Mouse (Mus musculus) bone marrow, adult 2 months (tissue): ENCODE measurements at regions not wholly inside any gene's neighbourhood (a gene's known extent, or its start where the extent isn't known, plus 50 kb on each side); places are given as distances from the start of the nearest gene placed in this dataset.

ENCODE experiments used
- H3K27ac ChIP-seq: fragments of 200-500 bp; 2 replicates; pipeline ENCODE4 v1.5.1; 2012; ENCODE audit warnings: low read depth, mild to moderate bottlenecking, control low read depth, inconsistent platforms, low read length; ENCODE audit not compliant: control insufficient read depth, poor library complexity, insufficient read depth
- H3K4me1 ChIP-seq: fragments of 200-500 bp; 2 replicates; pipeline ENCODE4 v1.6.1; 2011; ENCODE audit warnings: low read length; ENCODE audit not compliant: control insufficient read depth, insufficient read depth
- H3K4me3 ChIP-seq: fragments of 200-500 bp; replicated peaks from 2 replicates; pipeline ENCODE3; 2011; ENCODE audit warnings: mild to moderate bottlenecking, low read depth, low read length, control low read depth; ENCODE audit not compliant: control insufficient read depth
- CTCF ChIP-seq: fragments of 200-500 bp; IDR thresholded peaks from 2 replicates; pipeline ENCODE4 v1.5.1; 2011; ENCODE audit warnings: low read length, control low read depth; ENCODE audit not compliant: control insufficient read depth, insufficient read depth
- POLR2A ChIP-seq: fragments of 200-500 bp; IDR thresholded peaks from 2 replicates; pipeline ENCODE4 v1.6.1; 2011; ENCODE audit warnings: low read depth, mild to moderate bottlenecking, control low read depth, low read length, borderline replicate concordance; ENCODE audit not compliant: control insufficient read depth
- WGBS: fragments of 180-500 bp; shearing (Covaris S2); methylation state at CpG from one replicate; pipeline ENCODE4 v1.1.7; 2018; 5-methylcytosine and 5-hydroxymethylcytosine counted together

DNA sequence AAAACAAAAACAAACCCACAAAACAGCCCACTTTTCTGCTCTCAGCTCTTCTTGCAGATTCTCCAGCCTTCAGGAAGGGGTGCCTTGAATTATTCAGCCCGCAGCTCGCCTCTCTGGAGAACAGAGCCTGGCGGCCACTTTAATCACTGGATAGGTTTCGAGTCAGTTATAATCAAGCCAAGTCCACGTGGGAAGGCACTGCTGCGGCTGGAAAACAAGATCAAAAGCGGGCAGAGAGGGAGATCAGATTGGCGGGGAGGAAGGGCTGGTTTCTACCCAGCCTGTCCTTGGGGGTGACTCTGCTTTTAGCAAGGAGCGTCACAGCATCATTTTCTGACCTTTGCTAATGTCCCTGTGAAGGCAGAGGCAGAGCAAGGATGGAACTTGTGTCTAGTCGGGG lies 86.7 kb upstream of the Zc3h12a start:
- H3K4me3 ChIP-seq: no peak overlapping the region
- WGBS: 67% methylated on average over 10 of the region's 10 CpGs
- no peak for TF ChIP-seq CTCF
- no peak for TF ChIP-seq POLR2A
- H3K27ac ChIP-seq: no peak overlapping the region
- no peaks in the 10 kb centered on the region for H3K4me1 ChIP-seq

DNA sequence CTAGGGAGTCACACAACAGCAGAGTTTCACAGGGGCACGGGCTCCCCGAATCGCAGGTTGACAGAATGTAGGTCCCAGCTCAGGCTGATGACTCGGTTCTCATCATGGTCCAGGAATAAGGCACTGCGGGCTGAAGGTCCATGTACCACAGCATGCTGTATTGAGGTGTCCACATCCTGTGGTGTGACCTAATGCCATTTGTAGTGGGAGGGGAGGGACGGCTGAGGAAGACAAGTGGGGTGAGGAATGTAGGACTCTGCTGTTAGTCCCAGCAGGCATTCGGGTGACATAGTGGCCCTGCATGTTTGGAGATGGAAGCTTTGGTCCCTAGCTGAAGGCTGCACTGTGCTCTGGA lies 84.5 kb upstream of the Zc3h12a start:
- TF ChIP-seq CTCF: no peak
- no peak for TF ChIP-seq POLR2A
- Histone ChIP-seq H3K4me3 (no peak overlapping the region), H3K4me1 (no peaks in the 10 kb centered on the region), H3K27ac (no peak overlapping the region)
- 30% methylated on average over 7 of the region's 7 CpGs for WGBS

DNA sequence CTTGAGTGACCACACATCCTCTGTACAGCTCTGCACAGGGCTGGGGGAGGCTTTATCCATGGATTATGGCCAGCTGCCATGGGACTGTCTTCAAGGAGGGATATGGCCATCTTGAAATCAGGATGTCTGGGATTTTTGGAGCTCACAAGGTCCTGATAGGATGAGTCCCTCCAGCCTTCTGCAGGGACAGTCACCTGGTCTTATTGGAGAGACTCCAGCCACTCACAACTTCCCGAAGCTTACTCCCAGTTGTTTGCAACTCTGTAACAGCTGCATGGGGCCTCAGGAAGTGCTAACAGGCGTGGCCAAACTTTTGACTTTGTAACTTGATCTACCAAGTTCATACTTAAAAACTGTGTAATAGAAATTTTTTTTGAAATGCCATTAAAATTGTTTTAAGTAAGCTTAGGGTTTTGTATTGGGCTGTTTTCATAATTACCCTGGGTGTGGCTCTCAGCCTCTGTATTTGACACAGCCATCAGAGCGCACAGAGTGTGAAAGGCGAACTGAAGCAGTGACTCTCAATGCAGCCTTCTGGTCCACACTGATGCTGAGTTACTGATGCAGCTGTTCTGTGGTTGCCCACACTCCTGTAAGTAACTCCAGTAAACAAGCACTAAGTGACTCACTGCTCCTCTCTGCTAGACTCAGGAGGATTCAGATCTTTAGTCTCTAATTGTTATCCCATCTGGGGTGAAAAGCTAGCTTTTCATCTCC lies 84.0 kb upstream of the Zc3h12a start:
- WGBS: 26% methylated on average over 4 of the region's 4 CpGs
- TF ChIP-seq POLR2A (no peak), CTCF (no peak)
- no peaks in the 10 kb centered on the region for H3K4me1 ChIP-seq
- H3K27ac ChIP-seq: no peak overlapping the region
- no peak overlapping the region for H3K4me3 ChIP-seq

DNA sequence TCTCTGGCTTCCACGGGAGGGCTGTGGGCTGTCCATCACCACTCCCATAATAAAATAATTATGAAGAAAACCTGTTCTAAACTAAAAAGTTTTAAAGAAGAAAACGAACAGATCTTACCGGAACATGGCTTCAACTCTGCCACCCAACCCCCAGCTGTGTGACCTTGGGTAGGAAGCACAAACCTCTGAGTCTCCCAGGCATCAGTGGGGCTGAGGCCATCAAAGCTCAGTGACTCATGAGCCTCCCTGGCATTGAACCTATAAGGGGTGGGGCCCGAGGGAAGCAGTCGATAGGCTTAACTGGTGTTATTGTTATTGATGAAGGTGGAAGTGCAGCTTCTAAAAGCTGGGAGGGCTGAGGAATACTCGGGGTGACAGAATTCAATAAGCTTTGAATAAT lies 83.1 kb upstream of the Zc3h12a start:
- no peaks in the 10 kb centered on the region for H3K4me1 ChIP-seq
- no peak overlapping the region for H3K4me3 ChIP-seq
- no peak overlapping the region for H3K27ac ChIP-seq
- TF ChIP-seq CTCF (no peak), POLR2A (no peak)
- 75% methylated on average over 6 of the region's 6 CpGs for WGBS

GRCm38 (mm10) chr4:125208136-125208915 lies 80.7 kb upstream of the Zc3h12a start:
- H3K27ac ChIP-seq: no peak overlapping the region
- H3K4me3 ChIP-seq: no peak overlapping the region
- WGBS: 66% methylated on average over 17 of the region's 17 CpGs
- no peak for TF ChIP-seq POLR2A
- no peak for TF ChIP-seq CTCF
- no peaks in the 10 kb centered on the region for H3K4me1 ChIP-seq

GRCm38 (mm10) chr4:125203521-125203920 lies 75.9 kb upstream of the Zc3h12a start:
- Histone ChIP-seq H3K4me3 (no peak overlapping the region), H3K4me1 (no peaks in the 10 kb centered on the region), H3K27ac (no peak overlapping the region)
- WGBS: 62% methylated on average over 8 of the region's 8 CpGs
- no peak for TF ChIP-seq POLR2A

DNA sequence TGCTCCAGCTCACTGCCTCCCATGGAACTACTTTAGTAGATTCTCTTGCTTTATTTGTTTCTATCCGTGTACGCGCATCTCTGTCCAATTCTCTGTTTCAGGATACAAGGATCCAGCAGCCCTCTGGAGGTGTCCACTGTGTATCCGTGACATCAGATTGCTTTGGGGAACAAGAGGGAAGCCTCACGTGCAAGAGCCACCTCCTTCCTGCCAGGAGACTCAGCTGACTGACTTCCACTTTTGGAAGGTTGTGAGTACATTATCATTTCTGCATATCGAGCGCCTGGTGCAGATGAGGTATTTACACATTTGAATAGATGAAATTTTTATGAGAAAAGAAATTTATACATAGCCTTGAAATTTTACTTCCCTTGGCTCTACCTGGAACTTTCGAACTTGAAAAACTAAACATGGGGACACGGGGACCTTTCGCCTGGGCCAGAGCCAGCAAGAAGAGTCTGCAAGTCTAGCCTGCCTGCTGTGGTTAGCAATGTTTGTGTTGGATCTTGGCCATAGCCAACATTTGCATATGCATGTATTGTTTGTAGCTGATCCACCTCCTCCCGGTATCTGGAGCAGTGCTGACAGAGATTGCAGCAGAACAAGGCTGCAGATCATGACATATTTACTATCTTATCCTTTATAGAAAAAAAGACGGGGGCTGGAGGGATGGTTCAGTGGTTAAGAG lies 74.1 kb upstream of the Zc3h12a start:
- WGBS: 45% methylated on average over 12 of the region's 12 CpGs
- no peak for TF ChIP-seq POLR2A
- TF ChIP-seq CTCF: no peak
- no peak overlapping the region for H3K27ac ChIP-seq

GRCm38 (mm10) chr4:125200762-125201161 lies 73.1 kb upstream of the Zc3h12a start:
- WGBS: 58% methylated on average over 5 of the region's 5 CpGs
- Histone ChIP-seq H3K4me1 (no peaks in the 10 kb centered on the region), H3K4me3 (no peak overlapping the region), H3K27ac (no peak overlapping the region)
- TF ChIP-seq CTCF: no peak
- no peak for TF ChIP-seq POLR2A

More for the DNA sequence above, 74.1 kb upstream of the Zc3h12a start:
- H3K4me1 ChIP-seq: no peaks in the 10 kb centered on the region
- H3K4me3 ChIP-seq: no peak overlapping the region
